Mouse (Mus musculus) MEL (cell line): ENCODE data around the gene Tkfc. TPM values are rescaled to one million over a fixed set of nuclear protein-coding genes. Genes with fewer than 3 reads are reported as not detected.
A peak's percentile ranks its signal among the peaks of the same experiment; 100 is the strongest.

Experiments used
- DNase-seq: peaks from one replicate; pipeline ENCODE4 v3.0.0; 2011; ENCODE audit warnings: low read depth, low spot score
- H3K27ac ChIP-seq: 2 replicates; pipeline ENCODE4 v1.5.1; 2012; ENCODE audit warnings: low read depth, mild to moderate bottlenecking, control low read depth, low read length, moderate library complexity; ENCODE audit not compliant: control insufficient read depth
- H3K27me3 ChIP-seq, 2 experiments: fragments of 150-350 bp in 1 of 2; sonication (generic) in 1 of 2; 2 replicates each; pipeline ENCODE4 v1.6.1; 2012; ENCODE audit warnings: low read length in 2 of 2, mild to moderate bottlenecking in 2 of 2, improper control_type of control experiment in 1 of 2, moderate library complexity in 1 of 2; ENCODE audit not compliant: insufficient read depth in 2 of 2, control insufficient read depth in 1 of 2
- H3K36me3 ChIP-seq, 2 experiments: 2 replicates each; pipeline ENCODE4 v1.6.1; 2012 to 2014; ENCODE audit warnings: low read length in 2 of 2, improper control_type of control experiment in 1 of 2, inconsistent platforms in 1 of 2, mild to moderate bottlenecking in 1 of 2; ENCODE audit not compliant: insufficient read depth in 2 of 2, control insufficient read depth in 1 of 2
- H3K4me1 ChIP-seq, 2 experiments: fragments of 150-350 bp in 1 of 2; sonication (generic) in 1 of 2; 2 replicates each; pipeline ENCODE4 v1.6.1; 2012; ENCODE audit warnings: low read length in 2 of 2, improper control_type of control experiment in 1 of 2, mild to moderate bottlenecking in 1 of 2; ENCODE audit not compliant: insufficient read depth in 2 of 2, control insufficient read depth in 1 of 2
- H3K4me3 ChIP-seq, 2 experiments: fragments of 150-350 bp in 1 of 2; sonication (generic) in 1 of 2; 2 replicates each; pipeline ENCODE4 v1.5.1; 2012; ENCODE audit warnings: low read depth in 2 of 2, low read length in 2 of 2, mild to moderate bottlenecking in 2 of 2, moderate library complexity in 2 of 2, control low read depth in 1 of 2, improper control_type of control experiment in 1 of 2; ENCODE audit not compliant: control insufficient read depth in 1 of 2, insufficient read depth in 1 of 2
- H3K79me2 ChIP-seq: 2 replicates; pipeline ENCODE4 v1.6.1; 2012; ENCODE audit warnings: mild to moderate bottlenecking, low read length, moderate library complexity; ENCODE audit not compliant: control insufficient read depth, poor library complexity, insufficient read depth
- H3K9ac ChIP-seq: 2 replicates; pipeline ENCODE4 v1.6.1; 2012; ENCODE audit warnings: low read depth, mild to moderate bottlenecking, control low read depth, low read length, moderate library complexity; ENCODE audit not compliant: control insufficient read depth, poor library complexity, severe bottlenecking
- H3K9me3 ChIP-seq: fragments of 150-350 bp; sonication (generic); replicated peaks from 2 replicates; pipeline ENCODE4 v1.6.1; 2012; ENCODE audit warnings: mild to moderate bottlenecking, low read length, improper control_type of control experiment, moderate library complexity; ENCODE audit not compliant: insufficient read depth
- BHLHE40 ChIP-seq: IDR thresholded peaks from 2 replicates; pipeline ENCODE4 v1.6.1; 2012; ENCODE audit warnings: low read depth, mild to moderate bottlenecking, inconsistent platforms, low read length, improper control_type of control experiment, borderline replicate concordance
- CHD1 ChIP-seq: IDR thresholded peaks from 2 replicates; pipeline ENCODE4 v1.6.1; 2012; ENCODE audit warnings: low read depth, mild to moderate bottlenecking, inconsistent platforms, low read length, improper control_type of control experiment
- CHD2 ChIP-seq: IDR thresholded peaks from 2 replicates; pipeline ENCODE4 v1.6.1; 2011; ENCODE audit warnings: low read length, improper control_type of control experiment
- CTCF ChIP-seq, 3 experiments: IDR thresholded peaks in 2 of 3; conservative IDR thresholded peaks in 1 of 3; 2 replicates each; pipeline ENCODE4 v1.5.1; 2011 to 2012; ENCODE audit warnings: low read length in 3 of 3, low read depth in 2 of 3, mild to moderate bottlenecking in 2 of 3, improper control_type of control experiment in 1 of 3, inconsistent platforms in 1 of 3, mixed read lengths in 1 of 3, moderate library complexity in 1 of 3; ENCODE audit not compliant: control insufficient read depth in 1 of 3, insufficient read depth in 1 of 3, poor library complexity in 1 of 3, severe bottlenecking in 1 of 3
- EP300 ChIP-seq, 2 experiments: IDR thresholded peaks; 2 replicates each; pipeline ENCODE4 v1.6.1; 2011; ENCODE audit warnings: improper control_type of control experiment in 2 of 2, low read length in 2 of 2, low read depth in 1 of 2, mild to moderate bottlenecking in 1 of 2
- ETS1 ChIP-seq: IDR thresholded peaks from 2 replicates; pipeline ENCODE4 v1.6.1; 2012; ENCODE audit warnings: low read depth, mild to moderate bottlenecking, inconsistent platforms, low read length, improper control_type of control experiment, moderate library complexity
- GABPA ChIP-seq: IDR thresholded peaks from 2 replicates; pipeline ENCODE4 v1.6.1; 2012; ENCODE audit warnings: low read depth, mild to moderate bottlenecking, inconsistent platforms, low read length, improper control_type of control experiment, moderate library complexity
- JUND ChIP-seq: IDR thresholded peaks from 2 replicates; pipeline ENCODE4 v1.6.1; 2011; ENCODE audit warnings: low read depth, mild to moderate bottlenecking, improper control_type of control experiment, low read length
- MAX ChIP-seq: IDR thresholded peaks from 2 replicates; pipeline ENCODE4 v1.6.1; 2011; ENCODE audit warnings: low read length, improper control_type of control experiment
- MAZ ChIP-seq: IDR thresholded peaks from 2 replicates; pipeline ENCODE4 v1.6.1; 2012; ENCODE audit warnings: low read depth, mild to moderate bottlenecking, inconsistent platforms, low read length, improper control_type of control experiment
- MXI1 ChIP-seq: IDR thresholded peaks from 2 replicates; pipeline ENCODE4 v1.6.1; 2011; ENCODE audit warnings: mild to moderate bottlenecking, low read depth, low read length, improper control_type of control experiment
- MYB ChIP-seq: IDR thresholded peaks from 2 replicates; pipeline ENCODE4 v1.6.1; 2011; ENCODE audit warnings: mild to moderate bottlenecking, low read depth, low read length, improper control_type of control experiment
- NELFE ChIP-seq: IDR thresholded peaks from 2 replicates; pipeline ENCODE4 v1.6.1; 2011; ENCODE audit warnings: low read depth, low read length, improper control_type of control experiment
- NRF1 ChIP-seq: IDR thresholded peaks from 2 replicates; pipeline ENCODE4 v1.6.1; 2014; ENCODE audit warnings: low read depth, mild to moderate bottlenecking, inconsistent platforms, low read length, improper control_type of control experiment, moderate library complexity; ENCODE audit not compliant: poor library complexity, insufficient read depth, severe bottlenecking
- POLR2AphosphoS5 ChIP-seq: IDR thresholded peaks from 2 replicates; pipeline ENCODE4 v1.6.1; 2012; ENCODE audit warnings: low read depth, borderline replicate concordance, mild to moderate bottlenecking, inconsistent platforms, low read length, moderate library complexity, mixed read lengths
- RAD21 ChIP-seq: IDR thresholded peaks from 2 replicates; pipeline ENCODE4 v1.6.1; 2011; ENCODE audit warnings: mild to moderate bottlenecking, low read depth, low read length, improper control_type of control experiment
- RCOR1 ChIP-seq: IDR thresholded peaks from 2 replicates; pipeline ENCODE4 v1.6.1; 2012; ENCODE audit warnings: low read depth, mild to moderate bottlenecking, inconsistent platforms, low read length, improper control_type of control experiment
- SIN3A ChIP-seq: IDR thresholded peaks from 2 replicates; pipeline ENCODE4 v1.6.1; 2012; ENCODE audit warnings: low read length, improper control_type of control experiment, inconsistent platforms
- TBP ChIP-seq: IDR thresholded peaks from 2 replicates; pipeline ENCODE4 v1.8.0; 2011; ENCODE audit warnings: low read depth, low read length, improper control_type of control experiment
- TCF12 ChIP-seq: IDR thresholded peaks from 2 replicates; pipeline ENCODE4 v1.6.1; 2014; ENCODE audit warnings: low read depth, mild to moderate bottlenecking, inconsistent platforms, low read length, improper control_type of control experiment, moderate library complexity
- ZC3H11A ChIP-seq: IDR thresholded peaks from 2 replicates; pipeline ENCODE4 v1.6.1; 2012; ENCODE audit warnings: low read depth, mild to moderate bottlenecking, inconsistent platforms, low read length, improper control_type of control experiment
- ZKSCAN1 ChIP-seq: IDR thresholded peaks from 2 replicates; pipeline ENCODE4 v1.6.1; 2012; ENCODE audit warnings: low read depth, mild to moderate bottlenecking, inconsistent platforms, low read length, improper control_type of control experiment, moderate library complexity
- ZMIZ1 ChIP-seq: IDR thresholded peaks from 2 replicates; pipeline ENCODE4 v1.6.1; 2012; ENCODE audit warnings: low read depth, mild to moderate bottlenecking, inconsistent platforms, low read length, improper control_type of control experiment, moderate library complexity
- ZNF384 ChIP-seq: IDR thresholded peaks from 2 replicates; pipeline ENCODE4 v1.6.1; 2012; ENCODE audit warnings: low read depth, mild to moderate bottlenecking, inconsistent platforms, low read length, improper control_type of control experiment
- polyA plus RNA-seq, 2 experiments: library from polyadenylated mRNA; stranded (reverse) in 1 of 2; unstranded in 1 of 2; fragments of >175 nt in 1 of 2; fragments of >200 nt in 1 of 2; gene quantifications; 2 replicates each; pipeline versions ENCODE4 v1.2.1 to v1.2.4; 2012; ENCODE audit warnings: low replicate concordance in 2 of 2, low read depth in 1 of 2; ENCODE audit not compliant: insufficient read length in 2 of 2, insufficient read depth in 1 of 2, missing spikeins in 1 of 2
- total RNA-seq: library from RNA; depleted of rRNA; stranded (reverse); fragments of 300-350 nt; gene quantifications from 2 replicates; pipeline ENCODE4 v1.2.3, GENCODE M21; 2012

The Tkfc gene
- total and polyA plus RNA-seq, 3 experiments, result 3.6 to 12.8 TPM; not detected in 1

GRCm38 (mm10) chr19:10605293-10605900 is at the start of gene Tkfc, which contains the start of gene Ddb1 (continued):
- peak; percentile 89 for TF ChIP-seq ZMIZ1

- no peaks in the 10 kb centered on the region for H3K27me3 ChIP-seq
- H3K4me1 ChIP-seq, result peaks cover 2 to 9% of the 10 kb centered on the region in 2 experiments; a peak in 3 of 4 replicates
- H3K9me3 ChIP-seq, result no peaks in the 10 kb centered on the region
- no peak overlapping the region for H3K9ac ChIP-seq
- no peak for DNase-seq
- H3K79me2 ChIP-seq, result no peaks in the 10 kb centered on the region
- H3K36me3 ChIP-seq, result peaks cover 0 to 8% of the 10 kb centered on the region in 2 experiments; a peak in 2 of 4 replicates
- TF ChIP-seq EP300 (IDR thresholded peaks at IDR 0.05; ENCODE audit: low read depth in 1 of 2, low read length in 2 of 2), result no peak
- TF ChIP-seq ETS1, result no peak
- no peak for TF ChIP-seq RCOR1
- no peak for TF ChIP-seq MAZ
- no peak for TF ChIP-seq ZNF384
- TF ChIP-seq BHLHE40, result no peak
- TF ChIP-seq CHD2, result no peak
- no peak for TF ChIP-seq NELFE
- no peak for TF ChIP-seq POLR2AphosphoS5
- TF ChIP-seq TCF12, result no peak
- TF ChIP-seq JUND, result no peak
- TF ChIP-seq GABPA, result no peak
- H3K4me3 ChIP-seq, result no peak overlapping the region
- H3K27ac ChIP-seq, result no peak overlapping the region
These were observed 42.7 kb upstream of the Tkfc start for GRCm38 (mm10) chr19:10648156-10648555.

GRCm38 (mm10) chr19:10645616-10646015 is 40.2 kb upstream of the Tkfc start:
- H3K36me3 ChIP-seq, result peaks cover 0 to 3% of the 10 kb centered on the region in 2 experiments; a peak in 1 of 4 replicates
- H3K4me3 ChIP-seq, result no peak overlapping the region
- TF ChIP-seq ZKSCAN1, result no peak
- TF ChIP-seq MAX, result no peak
- TF ChIP-seq RCOR1, result no peak
- no peak for TF ChIP-seq ZNF384
- no peak for TF ChIP-seq RAD21
- TF ChIP-seq SIN3A, result no peak
- TF ChIP-seq JUND, result no peak
- TF ChIP-seq CTCF (IDR thresholded peaks at IDR 0.05 in 2 of 3, conservative IDR thresholded peaks at IDR 0.05 in 1 of 3; ENCODE audit: control insufficient read depth in 1 of 3, insufficient read depth in 1 of 3, low read depth in 2 of 3, low read length in 3 of 3, poor library complexity in 1 of 3, severe bottlenecking in 1 of 3), result no peak
- no peak for TF ChIP-seq BHLHE40
- TF ChIP-seq MXI1, result no peak
- no peak for TF ChIP-seq CHD1
- no peak for TF ChIP-seq MAZ
- TF ChIP-seq EP300 (IDR thresholded peaks at IDR 0.05; ENCODE audit: low read depth in 1 of 2, low read length in 2 of 2), result no peak
- no peak for TF ChIP-seq NRF1
- TF ChIP-seq CHD2, result no peak
- TF ChIP-seq TCF12, result no peak
- no peak for TF ChIP-seq TBP
- TF ChIP-seq MYB, result no peak
- no peak for TF ChIP-seq ZC3H11A
- DNase-seq, result no peak
- H3K4me1 ChIP-seq, result peaks cover 0 to 1% of the 10 kb centered on the region in 2 experiments; a peak in 2 of 4 replicates
- H3K79me2 ChIP-seq, result no peaks in the 10 kb centered on the region
- no peak overlapping the region for H3K9ac ChIP-seq
- H3K9me3 ChIP-seq, result no peaks in the 10 kb centered on the region
- no peak overlapping the region for H3K27ac ChIP-seq
- no peaks in the 10 kb centered on the region for H3K27me3 ChIP-seq
